Mouse (Mus musculus) embryonic fibroblast, embryonic 13.5 days (primary cell): ENCODE results near the gene Mapk10.

Experiments used
- CTCF ChIP-seq: IDR thresholded peaks from 2 replicates; pipeline ENCODE4 v1.5.1; 2011; ENCODE audit warnings: mild to moderate bottlenecking, control low read depth, low read length, moderate library complexity, borderline replicate concordance; ENCODE audit not compliant: insufficient read depth
- POLR2A ChIP-seq: IDR thresholded peaks from 2 replicates; pipeline ENCODE4 v1.6.1; 2011; ENCODE audit warnings: low read depth, mild to moderate bottlenecking, control low read depth, low read length, moderate library complexity

DNA sequence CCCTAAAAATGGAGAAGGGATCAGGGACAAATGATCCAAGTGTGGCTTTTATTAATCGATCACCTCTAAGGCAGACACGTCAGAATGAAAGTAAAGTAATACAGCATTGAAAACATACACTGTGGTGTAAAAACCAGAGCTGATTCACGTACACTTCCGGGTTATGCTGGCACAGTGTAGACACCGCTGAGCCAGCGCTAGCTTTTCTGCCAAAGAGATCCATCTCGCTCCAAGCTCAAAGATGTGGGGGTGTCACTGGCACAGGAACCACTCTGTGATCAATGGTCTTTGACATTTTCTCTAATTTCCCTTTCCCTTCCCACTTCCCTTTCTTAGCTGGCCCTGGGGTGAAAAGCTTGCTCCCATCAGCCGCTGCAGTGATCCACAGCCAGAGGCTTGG, 189.7 kb downstream of the Mapk10 start:
- TF ChIP-seq CTCF (no peak), POLR2A (no peak)
